Mouse (Mus musculus): ENCODE measurements at regions not wholly inside any gene's neighbourhood (a gene's known extent, or its start where the extent isn't known, plus 50 kb on each side); places are given as distances from the start of the nearest gene placed in this dataset.

GRCm38 (mm10) chr15:27390567-27390966 lies 75.9 kb upstream of the Ank start:
- TF ChIP-seq POLR2AphosphoS5 (IDR thresholded peaks at IDR 0.05; ENCODE audit: insufficient replicate concordance, low read depth, low read length), result no peak
- no peak for TF ChIP-seq GATA1 (IDR thresholded peaks at IDR 0.05; ENCODE audit: borderline replicate concordance, low read length)
- no peak for TF ChIP-seq GATA2 (IDR thresholded peaks at IDR 0.05; ENCODE audit: borderline replicate concordance, low read depth, low read length)
- TF ChIP-seq CTCF (IDR thresholded peaks at IDR 0.05; ENCODE audit: low read depth, low read length), result no peak
- TF ChIP-seq TAL1 (conservative IDR thresholded peaks at IDR 0.05; ENCODE audit: low read depth, low read length), result no peak
- DNase-seq (ENCODE audit: low spot score) (no peak), ATAC-seq (ENCODE audit: extremely low read depth, insufficient number of reproducible peaks, low FRiP score, poor library complexity, severe bottlenecking) (no peak)
- Histone ChIP-seq H3K27me3 (ENCODE audit: insufficient read depth, low read length) (peaks cover 6% of the 10 kb centered on the region), H3K36me3 (replicated peaks) (no peaks in the 10 kb centered on the region), H3K4me3 (ENCODE audit: low read depth, low read length) (no peak overlapping the region), H3K4me1 (ENCODE audit: insufficient read depth, low read depth, low read length) (no peaks in the 10 kb centered on the region), H3K9me3 (replicated peaks) (no peaks in the 10 kb centered on the region)

DNA sequence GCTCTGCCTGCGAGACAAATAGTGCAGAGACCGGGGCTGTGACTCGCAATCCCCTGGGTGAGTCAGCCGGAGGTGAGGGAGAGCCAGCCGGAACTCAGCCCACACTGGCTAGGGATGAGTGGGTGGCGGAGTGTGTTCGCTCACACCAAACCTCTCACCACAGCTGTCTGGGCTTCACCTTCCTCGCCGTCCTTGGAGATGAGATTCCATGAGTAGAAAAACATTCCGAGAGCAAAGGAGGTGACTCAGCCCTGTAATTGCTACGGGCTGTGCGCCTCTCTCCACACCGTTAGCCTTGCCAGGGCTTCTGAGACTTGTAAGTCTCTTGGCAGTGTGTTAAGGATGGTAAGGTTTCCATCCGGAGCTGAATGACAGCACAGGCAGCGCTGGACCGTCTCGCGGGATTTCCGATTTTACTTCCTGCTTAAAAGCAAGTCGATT lies 60.7 kb upstream of the Ank start:
- ATAC-seq (ENCODE audit: extremely low read depth, insufficient number of reproducible peaks, low FRiP score, poor library complexity, severe bottlenecking), result no peak
- Histone ChIP-seq H3K27me3 (ENCODE audit: insufficient read depth, low read length) (peaks cover 9% of the 10 kb centered on the region; the same call in 1 of the 2 replicates), H3K4me3 (ENCODE audit: low read depth, low read length) (no peak overlapping the region), H3K9me3 (replicated peaks) (no peaks in the 10 kb centered on the region), H3K36me3 (replicated peaks) (no peaks in the 10 kb centered on the region), H3K4me1 (ENCODE audit: insufficient read depth, low read depth, low read length) (no peaks in the 10 kb centered on the region)
- TF ChIP-seq CTCF (IDR thresholded peaks at IDR 0.05; ENCODE audit: low read depth, low read length) (no peak), POLR2AphosphoS5 (IDR thresholded peaks at IDR 0.05; ENCODE audit: insufficient replicate concordance, low read depth, low read length) (no peak), GATA2 (IDR thresholded peaks at IDR 0.05; ENCODE audit: borderline replicate concordance, low read depth, low read length) (no peak), TAL1 (conservative IDR thresholded peaks at IDR 0.05; ENCODE audit: low read depth, low read length) (no peak), GATA1 (IDR thresholded peaks at IDR 0.05; ENCODE audit: borderline replicate concordance, low read length) (no peak)
- DNase-seq (ENCODE audit: low spot score), result no peak

- peaks cover 15% of the 10 kb centered on the region for H3K27me3 ChIP-seq (ENCODE audit: insufficient read depth, low read length)
- H3K36me3 ChIP-seq (replicated peaks), result no peaks in the 10 kb centered on the region
- no peaks in the 10 kb centered on the region for H3K4me1 ChIP-seq (ENCODE audit: insufficient read depth, low read depth, low read length)
- ATAC-seq (ENCODE audit: extremely low read depth, insufficient number of reproducible peaks, low FRiP score, poor library complexity, severe bottlenecking), result no peak
- DNase-seq (ENCODE audit: low spot score), result no peak
- H3K9me3 ChIP-seq (replicated peaks), result no peaks in the 10 kb centered on the region
- TF ChIP-seq CTCF (IDR thresholded peaks at IDR 0.05; ENCODE audit: low read depth, low read length) (no peak), POLR2AphosphoS5 (IDR thresholded peaks at IDR 0.05; ENCODE audit: insufficient replicate concordance, low read depth, low read length) (no peak), GATA2 (IDR thresholded peaks at IDR 0.05; ENCODE audit: borderline replicate concordance, low read depth, low read length) (no peak), TAL1 (conservative IDR thresholded peaks at IDR 0.05; ENCODE audit: low read depth, low read length) (no peak), GATA1 (IDR thresholded peaks at IDR 0.05; ENCODE audit: borderline replicate concordance, low read length) (no peak)
- no peak overlapping the region for H3K4me3 ChIP-seq (ENCODE audit: low read depth, low read length)
Observed at GRCm38 (mm10) chr15:27409856-27410255, 56.6 kb upstream of the Ank start.

DNA sequence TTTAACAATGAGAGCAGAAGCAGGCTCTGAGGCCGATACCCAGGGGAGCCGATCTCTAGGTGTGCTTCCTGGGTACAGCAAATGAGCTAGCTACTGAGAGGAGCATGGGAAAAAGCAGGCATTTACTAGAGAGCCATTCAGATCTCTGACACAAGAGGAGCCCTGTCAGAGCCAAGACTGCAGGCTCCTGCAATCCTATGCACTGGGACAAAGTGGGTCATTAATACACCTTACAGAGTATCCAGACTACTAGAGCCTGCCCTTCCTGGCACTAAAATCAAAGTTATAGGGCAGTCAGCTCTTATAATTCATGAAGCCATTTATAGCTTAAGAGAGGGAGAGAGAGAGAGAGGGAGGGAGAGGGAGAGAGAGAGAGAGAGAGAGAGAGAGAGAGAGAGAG lies 54.2 kb upstream of the Ank start:
- DNase-seq (ENCODE audit: low spot score) (no peak), ATAC-seq (ENCODE audit: extremely low read depth, insufficient number of reproducible peaks, low FRiP score, poor library complexity, severe bottlenecking) (no peak)
- H3K9me3 ChIP-seq (replicated peaks), result no peaks in the 10 kb centered on the region
- H3K27me3 ChIP-seq (ENCODE audit: insufficient read depth, low read length), result peaks cover 17% of the 10 kb centered on the region
- H3K36me3 ChIP-seq (replicated peaks), result no peaks in the 10 kb centered on the region
- H3K4me1 ChIP-seq (ENCODE audit: insufficient read depth, low read depth, low read length), result no peaks in the 10 kb centered on the region
- TF ChIP-seq POLR2AphosphoS5 (IDR thresholded peaks at IDR 0.05; ENCODE audit: insufficient replicate concordance, low read depth, low read length), result no peak
- TF ChIP-seq GATA2 (IDR thresholded peaks at IDR 0.05; ENCODE audit: borderline replicate concordance, low read depth, low read length), result no peak
- no peak for TF ChIP-seq CTCF (IDR thresholded peaks at IDR 0.05; ENCODE audit: low read depth, low read length)
- no peak for TF ChIP-seq GATA1 (IDR thresholded peaks at IDR 0.05; ENCODE audit: borderline replicate concordance, low read length)
- H3K4me3 ChIP-seq (ENCODE audit: low read depth, low read length), result no peak overlapping the region

DNA sequence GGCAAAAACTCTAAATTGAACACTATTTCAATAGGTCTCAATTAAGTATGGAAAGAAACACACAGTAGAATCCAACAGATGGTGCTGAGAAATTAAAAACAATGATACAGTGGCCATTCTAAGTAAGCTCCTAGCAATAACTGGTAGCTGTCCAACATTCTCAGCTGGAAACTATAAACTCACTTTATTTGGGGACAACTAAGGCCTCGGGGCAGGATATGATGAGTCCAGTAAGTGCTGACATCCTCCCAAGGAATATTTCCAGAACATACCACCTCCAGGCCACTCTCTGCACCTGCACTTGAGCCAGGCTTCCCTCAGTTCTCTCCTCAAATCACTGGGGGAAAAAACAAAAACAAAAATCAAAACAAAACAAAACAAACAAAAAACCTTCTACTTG lies 53.7 kb upstream of the Ank start:
- DNase-seq (ENCODE audit: low spot score), result no peak
- Histone ChIP-seq H3K36me3 (replicated peaks) (no peaks in the 10 kb centered on the region), H3K4me3 (ENCODE audit: low read depth, low read length) (no peak overlapping the region), H3K4me1 (ENCODE audit: insufficient read depth, low read depth, low read length) (no peaks in the 10 kb centered on the region), H3K9me3 (replicated peaks) (no peaks in the 10 kb centered on the region), H3K27me3 (ENCODE audit: insufficient read depth, low read length) (peaks cover 17% of the 10 kb centered on the region)
- no peak for TF ChIP-seq GATA1 (IDR thresholded peaks at IDR 0.05; ENCODE audit: borderline replicate concordance, low read length)
- no peak for TF ChIP-seq TAL1 (conservative IDR thresholded peaks at IDR 0.05; ENCODE audit: low read depth, low read length)
- no peak for TF ChIP-seq GATA2 (IDR thresholded peaks at IDR 0.05; ENCODE audit: borderline replicate concordance, low read depth, low read length)
- no peak for TF ChIP-seq CTCF (IDR thresholded peaks at IDR 0.05; ENCODE audit: low read depth, low read length)
- no peak for TF ChIP-seq POLR2AphosphoS5 (IDR thresholded peaks at IDR 0.05; ENCODE audit: insufficient replicate concordance, low read depth, low read length)
- ATAC-seq (ENCODE audit: extremely low read depth, insufficient number of reproducible peaks, low FRiP score, poor library complexity, severe bottlenecking), result no peak

DNA sequence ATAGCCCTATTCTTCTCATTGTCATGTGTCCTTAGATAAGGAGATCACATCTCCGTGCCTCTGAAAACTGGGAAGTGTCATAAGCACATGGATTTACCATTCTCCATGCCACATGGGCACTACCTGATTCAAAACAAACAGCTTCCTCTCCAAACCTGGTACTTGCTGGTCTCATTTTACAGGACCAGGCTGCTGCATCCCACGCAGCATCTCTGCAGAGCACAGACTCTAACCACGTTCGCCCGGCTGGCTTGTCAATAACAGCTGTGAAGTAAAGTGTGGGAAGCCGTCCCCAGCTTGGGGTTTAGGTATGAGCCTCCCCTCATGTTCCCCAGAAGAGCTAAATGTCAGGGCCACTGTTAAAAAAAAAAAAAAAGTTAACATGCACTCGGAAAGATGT lies 53.0 kb upstream of the Ank start:
- no peak overlapping the region for H3K4me3 ChIP-seq (ENCODE audit: low read depth, low read length)
- ATAC-seq (ENCODE audit: extremely low read depth, insufficient number of reproducible peaks, low FRiP score, poor library complexity, severe bottlenecking) (no peak), DNase-seq (ENCODE audit: low spot score) (no peak)
- H3K36me3 ChIP-seq (replicated peaks), result no peaks in the 10 kb centered on the region
- TF ChIP-seq CTCF (IDR thresholded peaks at IDR 0.05; ENCODE audit: low read depth, low read length) (no peak), POLR2AphosphoS5 (IDR thresholded peaks at IDR 0.05; ENCODE audit: insufficient replicate concordance, low read depth, low read length) (no peak), GATA2 (IDR thresholded peaks at IDR 0.05; ENCODE audit: borderline replicate concordance, low read depth, low read length) (no peak), GATA1 (IDR thresholded peaks at IDR 0.05; ENCODE audit: borderline replicate concordance, low read length) (no peak), TAL1 (conservative IDR thresholded peaks at IDR 0.05; ENCODE audit: low read depth, low read length) (no peak)
- peaks cover 18% of the 10 kb centered on the region for H3K27me3 ChIP-seq (ENCODE audit: insufficient read depth, low read length)
- no peaks in the 10 kb centered on the region for H3K9me3 ChIP-seq (replicated peaks)
- H3K4me1 ChIP-seq (ENCODE audit: insufficient read depth, low read depth, low read length), result no peaks in the 10 kb centered on the region

Data from G1E (cell line).